Mouse (Mus musculus) spleen, adult 2 months (tissue): ENCODE measurements at regions not wholly inside any gene's neighbourhood (a gene's known extent, or its start where the extent isn't known, plus 50 kb on each side); places are given as distances from the start of the nearest gene placed in this dataset.

Source experiments
- DNase-seq, 2 experiments: peaks; one replicate each; pipeline versions ENCODE4 v3.0.0 to v3.0.0-alpha.2; 2012 to 2021; ENCODE audit warnings: low spot score in 2 of 2, low read depth in 1 of 2
- H3K27ac ChIP-seq: fragments of 200-500 bp; 2 replicates; pipeline ENCODE4 v1.5.1; 2012; ENCODE audit warnings: low read length, inconsistent platforms; ENCODE audit not compliant: insufficient read depth
- H3K27me3 ChIP-seq: fragments of 200-500 bp; 2 replicates; pipeline ENCODE4 v1.6.1; 2012; ENCODE audit warnings: mild to moderate bottlenecking, moderate library complexity, low read length, inconsistent platforms; ENCODE audit not compliant: control insufficient read depth, insufficient read depth
- H3K36me3 ChIP-seq: fragments of 200-500 bp; 2 replicates; pipeline ENCODE4 v1.6.1; 2012; ENCODE audit warnings: mild to moderate bottlenecking, low read length, inconsistent platforms; ENCODE audit not compliant: control insufficient read depth, insufficient read depth
- H3K4me1 ChIP-seq: fragments of 200-500 bp; 2 replicates; pipeline ENCODE4 v1.6.1; 2011; ENCODE audit warnings: inconsistent platforms; ENCODE audit not compliant: control insufficient read depth, insufficient read depth, insufficient read length
- H3K4me3 ChIP-seq: fragments of 200-500 bp; 2 replicates; pipeline ENCODE4 v1.5.1; 2011; ENCODE audit warnings: mild to moderate bottlenecking, inconsistent platforms; ENCODE audit not compliant: insufficient read depth, insufficient read length; ENCODE audit errors: extremely low read depth
- CTCF ChIP-seq: fragments of 200-500 bp; IDR thresholded peaks from 2 replicates; pipeline ENCODE4 v1.5.1; 2011; ENCODE audit warnings: mild to moderate bottlenecking, inconsistent platforms; ENCODE audit not compliant: insufficient read depth, insufficient read length, insufficient replicate concordance; ENCODE audit errors: extremely low read depth
- POLR2A ChIP-seq: fragments of 200-500 bp; IDR thresholded peaks from 2 replicates; pipeline ENCODE4 v1.6.1; 2011; ENCODE audit warnings: low read depth, low read length, inconsistent platforms
- WGBS: fragments of 180-500 bp; shearing (Covaris S2); methylation state at CpG from one replicate; pipeline ENCODE4 v1.1.7; 2018; 5-methylcytosine and 5-hydroxymethylcytosine counted together

DNA sequence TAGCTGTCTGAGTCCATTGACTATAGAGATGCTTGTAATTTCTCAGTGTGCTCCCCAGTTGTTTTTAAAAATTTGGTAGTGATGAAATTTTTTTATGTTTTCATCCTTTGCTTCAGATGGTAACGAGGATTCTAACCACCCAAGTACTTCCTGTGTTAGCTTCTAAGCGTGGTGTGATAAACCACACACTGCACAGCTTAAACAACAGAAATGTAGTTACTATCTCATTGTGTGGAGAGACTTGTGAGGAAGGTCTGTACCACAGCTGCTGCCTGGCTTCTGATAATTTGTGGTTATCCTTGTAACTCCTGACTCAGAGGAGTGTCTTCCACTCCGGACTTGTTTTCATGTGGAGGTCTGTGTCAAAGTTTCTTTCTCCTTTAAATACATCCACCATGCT lies 102.3 kb downstream of the Aldh8a1 start:
- Histone ChIP-seq H3K4me3 (no peak overlapping the region), H3K4me1 (no peaks in the 10 kb centered on the region), H3K36me3 (no peaks in the 10 kb centered on the region), H3K27me3 (no peaks in the 10 kb centered on the region), H3K27ac (no peak overlapping the region)
- TF ChIP-seq POLR2A (no peak), CTCF (no peak)
- 13% methylated on average over 3 of the region's 3 CpGs for WGBS
- DNase-seq: peak in 1 of 2 experiments; percentile 18

DNA sequence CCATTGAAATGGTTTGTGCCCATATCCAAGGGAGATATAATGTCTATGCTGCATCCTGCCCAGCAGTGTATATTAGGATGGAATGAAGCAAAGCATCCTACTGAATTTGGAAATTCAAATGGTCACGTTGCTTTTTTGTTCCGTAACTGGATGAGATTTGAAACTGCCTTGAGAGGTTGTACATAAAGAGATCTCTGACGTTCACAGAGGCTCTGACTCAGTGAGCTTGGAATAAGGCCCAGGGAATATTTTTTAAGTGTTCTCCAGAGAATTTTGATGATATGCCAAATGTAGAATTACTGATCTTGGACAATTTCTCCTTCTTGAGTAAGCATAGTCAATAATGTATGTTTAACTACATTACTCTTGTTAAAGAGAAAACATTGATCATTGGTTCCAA lies 104.2 kb downstream of the Aldh8a1 start:
- H3K4me3 ChIP-seq: no peak overlapping the region
- WGBS: 88% methylated on average over 3 of the region's 3 CpGs
- no peak for DNase-seq

DNA sequence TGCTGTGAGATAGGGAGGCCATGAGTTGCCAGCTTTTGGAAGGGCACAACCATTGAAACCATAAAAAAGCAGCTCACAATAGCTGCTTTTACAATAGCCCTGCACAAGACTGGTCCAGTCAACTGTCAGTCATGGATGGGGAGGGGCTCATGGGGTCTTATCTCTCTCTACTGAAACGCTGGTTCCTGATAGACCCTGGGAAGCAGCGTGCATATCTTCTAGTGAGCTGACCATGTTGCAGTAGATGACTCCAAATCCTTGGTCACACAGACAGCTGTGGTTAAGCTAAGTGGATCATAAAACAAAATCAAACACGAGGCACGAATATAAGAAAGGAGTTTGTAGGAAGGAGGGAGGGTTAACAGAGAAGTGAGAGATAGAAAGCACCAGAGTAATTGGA lies 105.0 kb downstream of the Aldh8a1 start:
- TF ChIP-seq POLR2A: no peak
- TF ChIP-seq CTCF: no peak
- Histone ChIP-seq H3K27ac (no peak overlapping the region), H3K36me3 (no peaks in the 10 kb centered on the region), H3K4me3 (no peak overlapping the region), H3K27me3 (no peaks in the 10 kb centered on the region), H3K4me1 (no peaks in the 10 kb centered on the region)
- no peak for DNase-seq
- 79% methylated on average over 4 of the region's 4 CpGs for WGBS

More for the DNA sequence above, 104.2 kb downstream of the Aldh8a1 start:
- TF ChIP-seq CTCF (no peak), POLR2A (no peak)
- H3K36me3 ChIP-seq: no peaks in the 10 kb centered on the region
- H3K27me3 ChIP-seq: no peaks in the 10 kb centered on the region
- no peaks in the 10 kb centered on the region for H3K4me1 ChIP-seq
- H3K27ac ChIP-seq: no peak overlapping the region

DNA sequence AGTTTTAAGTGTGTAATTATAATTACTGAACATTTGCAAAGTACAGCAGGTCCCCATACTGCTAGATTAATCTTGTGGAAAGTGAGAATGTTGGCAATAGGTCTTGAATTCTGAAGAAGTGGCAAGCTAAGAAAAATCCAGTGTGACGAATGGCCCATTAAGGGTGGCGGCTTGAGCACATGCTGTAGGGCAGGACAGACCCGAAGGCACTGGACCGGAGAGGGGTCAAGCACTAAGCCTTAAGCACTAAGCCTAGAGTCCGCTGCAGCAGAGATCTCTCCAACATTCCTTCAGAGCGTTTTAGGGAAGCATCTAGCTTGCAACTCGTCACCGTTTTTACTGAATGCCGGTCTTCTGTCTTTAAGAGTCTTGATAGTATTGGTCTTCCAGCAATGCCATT lies 105.6 kb downstream of the Aldh8a1 start:
- TF ChIP-seq POLR2A (no peak), CTCF (no peak)

DNA sequence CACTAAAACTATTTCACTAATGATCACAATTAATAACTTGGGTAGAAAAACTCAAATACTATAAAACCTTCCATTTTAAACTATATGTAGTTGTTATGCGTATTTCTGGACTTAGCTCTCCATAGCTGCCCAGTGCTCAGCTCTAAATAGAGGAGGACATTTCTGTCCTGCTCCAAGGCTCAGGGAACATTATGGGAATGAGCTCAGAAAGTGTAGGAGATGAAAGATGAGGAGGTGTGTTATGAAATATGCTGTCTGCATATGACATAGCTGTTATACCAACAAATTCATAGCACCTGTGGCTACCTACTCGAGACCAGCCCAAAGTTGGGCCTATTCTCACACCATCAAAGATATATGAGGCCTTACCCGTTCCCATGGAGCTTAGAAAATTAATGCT lies 106.3 kb downstream of the Aldh8a1 start:
- no peak for DNase-seq
- TF ChIP-seq POLR2A (no peak), CTCF (no peak)
- H3K27ac ChIP-seq: no peak overlapping the region
- H3K4me3 ChIP-seq: no peak overlapping the region
- WGBS: 90% methylated on average over 3 of the region's 3 CpGs
- no peaks in the 10 kb centered on the region for H3K27me3 ChIP-seq
- H3K36me3 ChIP-seq: no peaks in the 10 kb centered on the region
- H3K4me1 ChIP-seq: no peaks in the 10 kb centered on the region

More for the DNA sequence above, 105.6 kb downstream of the Aldh8a1 start:
- Histone ChIP-seq H3K4me3 (no peak overlapping the region), H3K4me1 (no peaks in the 10 kb centered on the region), H3K27me3 (no peaks in the 10 kb centered on the region), H3K36me3 (no peaks in the 10 kb centered on the region), H3K27ac (no peak overlapping the region)
- WGBS: 92% methylated on average over 9 of the region's 9 CpGs
- no peak for DNase-seq

DNA sequence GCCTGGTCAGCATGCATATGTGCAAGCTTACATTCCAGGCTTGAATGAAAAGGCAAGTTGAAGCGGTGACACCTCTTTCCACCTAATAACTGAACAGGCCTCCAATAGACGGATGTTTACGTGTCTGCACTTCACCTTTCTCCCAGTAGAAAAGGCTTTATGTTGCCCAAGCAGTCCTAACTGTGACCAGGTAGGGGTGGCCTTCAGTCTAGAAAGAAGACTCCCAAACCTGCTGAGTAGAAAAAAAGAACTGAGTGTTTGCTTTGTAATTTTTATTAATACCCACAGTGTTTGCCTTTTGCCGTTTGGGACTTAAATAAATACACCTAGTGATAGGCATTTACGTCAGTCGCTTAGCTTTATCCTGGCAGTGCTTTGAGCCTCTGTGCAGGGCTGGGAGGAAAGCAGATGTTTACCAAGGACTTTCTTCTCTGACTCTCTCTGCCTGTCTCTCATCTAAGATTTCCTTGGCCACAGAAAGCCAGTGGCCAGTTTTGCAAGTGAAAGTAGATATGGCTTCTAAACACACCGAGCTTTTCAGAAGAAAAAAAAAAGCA lies 104.5 kb upstream of the 1700020N01Rik start:
- no peak for TF ChIP-seq CTCF
- no peak for TF ChIP-seq POLR2A
- Histone ChIP-seq H3K4me1 (no peaks in the 10 kb centered on the region), H3K27ac (no peak overlapping the region), H3K36me3 (no peaks in the 10 kb centered on the region), H3K27me3 (no peaks in the 10 kb centered on the region), H3K4me3 (no peak overlapping the region)
- DNase-seq: no peak
- 92% methylated on average over 7 of the region's 7 CpGs for WGBS

DNA sequence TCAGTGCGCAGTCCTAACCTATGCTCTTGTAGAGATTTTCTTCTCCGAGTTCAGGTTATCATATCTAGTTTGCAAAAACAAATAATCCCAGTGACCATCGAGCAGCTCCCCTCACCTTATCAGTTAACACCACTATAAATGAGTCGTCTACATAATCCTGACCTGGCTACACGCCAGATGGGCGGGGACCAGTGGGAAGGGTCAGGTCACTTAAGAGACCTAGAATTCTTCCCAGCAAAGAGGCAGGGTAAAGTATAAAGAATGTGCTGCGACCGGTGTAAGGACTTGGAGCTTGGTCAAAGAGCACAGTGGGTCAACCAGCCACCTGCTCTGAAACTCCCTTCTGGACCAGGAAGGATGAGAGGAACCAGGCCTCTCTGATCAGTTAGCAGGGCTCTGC lies 102.0 kb upstream of the 1700020N01Rik start:
- no peaks in the 10 kb centered on the region for H3K27me3 ChIP-seq
- DNase-seq: no peak
- TF ChIP-seq CTCF (no peak), POLR2A (no peak)
- no peaks in the 10 kb centered on the region for H3K36me3 ChIP-seq
- H3K27ac ChIP-seq: no peak overlapping the region
- H3K4me3 ChIP-seq: no peak overlapping the region
- 79% methylated on average over 8 of the region's 8 CpGs for WGBS
- no peaks in the 10 kb centered on the region for H3K4me1 ChIP-seq
